Mouse (Mus musculus) heart, adult 2 months (tissue): Measurements from ENCODE around the gene Rnf138rt1.

Source experiments
- CTCF ChIP-seq: fragments of 200-600 bp; IDR thresholded peaks from 2 replicates; pipeline ENCODE4 v1.8.1; 2022; ENCODE audit warnings: antibody characterized with exemption, mild to moderate bottlenecking, moderate library complexity
- EP300 ChIP-seq: fragments of 200-500 bp; IDR thresholded peaks from 2 replicates; pipeline ENCODE4 v1.6.1; 2011; ENCODE audit warnings: low read depth, low read length, control low read depth; ENCODE audit not compliant: insufficient read depth
- POLR2A ChIP-seq: fragments of 200-500 bp; IDR thresholded peaks from 2 replicates; pipeline ENCODE4 v1.6.1; 2011; ENCODE audit warnings: mild to moderate bottlenecking, low read depth, low read length, control low read depth; ENCODE audit not compliant: insufficient read depth

DNA sequence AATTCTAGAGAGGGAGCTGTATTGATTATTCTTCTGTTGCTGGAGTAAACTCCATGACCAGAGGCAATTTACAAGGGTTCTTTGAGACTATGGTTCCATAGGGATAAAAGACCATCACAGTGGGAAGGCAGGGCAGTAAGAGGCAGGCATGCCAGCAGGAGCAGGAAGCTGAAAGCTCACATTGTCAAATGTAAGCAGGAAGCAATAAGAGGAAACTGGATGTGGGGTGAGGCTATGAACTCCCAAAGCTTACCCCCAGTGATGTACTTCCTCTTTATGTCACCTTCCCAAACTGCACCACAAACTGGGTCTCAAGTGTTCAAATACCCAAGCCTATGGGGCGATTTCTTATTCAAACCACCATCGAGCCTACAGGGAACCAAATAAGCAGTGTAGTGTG lies 17.2 kb downstream of the Rnf138rt1 start:
- no peak for TF ChIP-seq CTCF
- no peak for TF ChIP-seq EP300
- no peak for TF ChIP-seq POLR2A
